Mouse (Mus musculus) ES-Bruce4 (cell line): ENCODE results near the gene Stx5a. TPM values are rescaled to one million over a fixed set of nuclear protein-coding genes. Genes with fewer than 3 reads are reported as not detected.
"Not testable (repeated sequence)": the region's sequence is repeated elsewhere in the genome, so short reads cannot be mapped to it uniquely, and the experiment has no call there.

Experiments
- H3K27ac ChIP-seq: 2 replicates; pipeline ENCODE4 v1.5.1; 2012; ENCODE audit warnings: low read length, inconsistent platforms; ENCODE audit not compliant: insufficient read depth
- H3K27me3 ChIP-seq: 2 replicates; pipeline ENCODE4 v1.6.1; 2012; ENCODE audit warnings: mild to moderate bottlenecking, low read length, inconsistent platforms; ENCODE audit not compliant: control insufficient read depth, poor library complexity, insufficient read depth, severe bottlenecking
- H3K36me3 ChIP-seq: 2 replicates; pipeline ENCODE4 v1.6.1; 2012; ENCODE audit warnings: inconsistent platforms, mild to moderate bottlenecking, low read length, moderate library complexity; ENCODE audit not compliant: control insufficient read depth, poor library complexity, insufficient read depth, severe bottlenecking
- H3K4me1 ChIP-seq: one replicate; pipeline ENCODE4 v1.8.1; 2011; ENCODE audit warnings: low read length; ENCODE audit not compliant: control insufficient read depth, insufficient read depth
- H3K4me3 ChIP-seq: 2 replicates; pipeline ENCODE4 v1.5.1; 2011; ENCODE audit warnings: low read depth, mild to moderate bottlenecking, low read length
- H3K9ac ChIP-seq: 2 replicates; pipeline ENCODE4 v1.6.1; 2012; ENCODE audit warnings: low read depth, mild to moderate bottlenecking, inconsistent platforms; ENCODE audit not compliant: poor library complexity, severe bottlenecking
- H3K9me3 ChIP-seq: replicated peaks from 2 replicates; pipeline ENCODE4 v1.6.1; 2012; ENCODE audit warnings: mild to moderate bottlenecking, low read length, inconsistent platforms; ENCODE audit not compliant: control insufficient read depth, poor library complexity, insufficient read depth, severe bottlenecking
- CTCF ChIP-seq: IDR thresholded peaks from one replicate; pipeline ENCODE4 v1.8.1; 2011; ENCODE audit warnings: low read depth, low read length
- EP300 ChIP-seq: IDR thresholded peaks from 2 replicates; pipeline ENCODE4 v1.6.1; 2011; ENCODE audit warnings: low read depth, low read length; ENCODE audit not compliant: insufficient read depth
- POLR2A ChIP-seq: IDR thresholded peaks from one replicate; pipeline ENCODE4 v1.8.1; 2011; ENCODE audit warnings: low read length; ENCODE audit not compliant: insufficient read depth
- polyA plus RNA-seq: library from polyadenylated mRNA; stranded (reverse); fragments of >200 nt; gene quantifications from 2 replicates; pipeline ENCODE4 v1.2.4, GENCODE M21; 2011; ENCODE audit warnings: low read depth; ENCODE audit not compliant: missing spikeins, insufficient read depth, insufficient read length

Stx5a gene
- polyA plus RNA-seq, 1 experiment: 47.1 TPM

DNA sequence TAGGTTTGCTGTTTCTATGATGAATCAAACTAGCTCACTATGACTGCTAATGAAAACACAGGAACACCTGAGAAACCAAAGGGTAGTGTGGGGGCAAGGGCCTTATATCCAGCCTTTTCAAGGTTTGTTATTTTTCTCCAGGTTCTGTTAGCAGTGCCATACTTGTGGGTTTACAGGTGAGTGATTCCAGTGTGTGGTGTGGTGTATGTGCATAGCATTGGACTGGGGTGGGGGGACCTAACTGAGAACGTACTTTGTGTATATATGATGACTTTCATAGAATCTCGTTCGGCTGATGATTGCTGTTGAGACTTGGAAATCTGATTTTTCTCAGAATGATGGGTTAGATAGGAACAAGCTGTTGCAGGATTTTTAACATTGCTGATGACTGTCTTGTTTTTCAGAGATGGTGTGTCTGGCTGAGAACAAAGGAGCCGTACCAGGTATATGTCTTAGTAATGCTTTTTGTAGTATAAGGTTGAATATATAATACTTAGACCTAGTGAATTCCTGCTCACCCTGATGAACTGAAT, 16.1 kb upstream of the Stx5a start:
- TF ChIP-seq CTCF: no peak
- TF ChIP-seq POLR2A: no peak
- TF ChIP-seq EP300: no peak
- Histone ChIP-seq H3K4me3 (peak overlapping the region; percentile 96), H3K4me1 (no peaks in the 10 kb centered on the region), H3K9me3 (no peaks in the 10 kb centered on the region), H3K9ac (peak overlapping the region; percentile 100), H3K27ac (peak overlapping the region; percentile 94), H3K27me3 (no peaks in the 10 kb centered on the region), H3K36me3 (peaks cover 36% of the 10 kb centered on the region)

DNA sequence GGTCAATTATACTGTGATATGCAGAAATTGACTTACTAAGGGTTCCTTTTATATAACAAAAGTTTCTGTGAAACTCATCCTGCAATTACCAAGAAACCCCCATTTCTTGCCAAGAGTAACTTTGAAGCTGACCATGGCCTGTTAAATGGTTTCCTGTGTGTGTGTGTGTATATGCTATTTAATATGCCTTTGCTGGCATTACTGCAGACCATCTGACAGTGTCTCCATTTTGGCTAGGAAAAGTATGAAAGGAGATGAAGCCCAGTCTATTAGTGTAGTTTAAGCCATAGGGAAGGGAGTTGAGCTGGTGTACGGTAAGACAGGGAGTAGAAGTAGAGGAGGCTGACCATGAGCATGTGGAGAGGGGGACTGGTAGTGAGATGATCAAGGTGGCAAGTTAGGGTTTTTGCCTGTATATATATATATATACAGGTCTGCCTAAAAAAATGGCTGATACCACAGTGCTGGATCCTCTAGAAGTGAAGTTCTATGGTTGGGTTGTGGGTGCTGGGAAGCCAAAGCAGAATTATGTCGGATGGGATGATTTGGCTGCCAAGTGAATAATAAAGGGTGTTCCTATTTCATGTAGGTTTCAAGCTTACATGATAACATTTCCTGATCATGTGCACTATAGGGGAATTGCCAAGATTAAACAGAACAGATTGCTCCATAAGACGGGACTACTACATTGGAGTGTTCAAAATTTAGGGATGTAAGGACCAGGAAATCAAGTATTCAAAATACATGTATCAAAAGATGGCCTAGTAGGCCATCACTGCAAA, 14.4 kb upstream of the Stx5a start:
- Histone ChIP-seq H3K27ac (0 out of 2 replicates have a peak overlapping the region, but pooled peaks have one; percentile 24), H3K27me3 (no peaks in the 10 kb centered on the region), H3K9me3 (no peaks in the 10 kb centered on the region), H3K4me3 (no peak overlapping the region), H3K36me3 (peaks cover 36% of the 10 kb centered on the region), H3K9ac (0 out of 2 replicates have a peak overlapping the region, but pooled peaks have one; percentile 100), H3K4me1 (no peaks in the 10 kb centered on the region)
- no peak for TF ChIP-seq CTCF
- TF ChIP-seq POLR2A: no peak
- no peak for TF ChIP-seq EP300

DNA sequence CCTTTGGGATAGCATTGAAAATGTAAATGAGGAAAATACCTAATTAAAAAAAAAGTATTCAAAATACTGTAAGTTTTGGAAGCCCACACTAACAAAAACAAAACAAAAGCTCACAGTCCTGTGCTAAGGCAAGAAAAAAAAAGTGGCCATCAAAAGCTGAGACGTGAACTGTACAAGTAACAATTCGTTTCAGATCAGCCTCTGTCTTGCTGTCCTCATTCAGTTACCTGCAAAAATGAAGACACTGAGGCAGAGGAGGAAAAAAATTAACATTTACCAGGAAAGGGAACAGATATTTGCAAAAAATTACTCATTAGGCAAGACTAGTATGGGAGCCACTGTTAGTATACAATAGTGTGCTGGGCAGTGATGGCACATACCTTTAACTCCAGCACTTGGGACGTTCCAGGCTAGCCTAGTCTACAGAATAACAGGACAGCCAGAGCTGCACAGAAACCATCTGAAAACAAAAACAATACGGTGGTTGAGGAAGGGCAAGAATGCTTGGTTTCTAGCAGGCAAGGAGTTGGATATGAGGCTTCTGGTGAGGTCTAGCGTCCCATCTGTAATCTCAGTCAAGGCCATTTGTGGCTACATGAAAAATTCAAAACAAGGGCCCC, 13.6 kb upstream of the Stx5a start:
- no peaks in the 10 kb centered on the region for H3K27me3 ChIP-seq
- peaks cover 36% of the 10 kb centered on the region for H3K36me3 ChIP-seq
- no peaks in the 10 kb centered on the region for H3K9me3 ChIP-seq
- no peaks in the 10 kb centered on the region for H3K4me1 ChIP-seq
- no peak overlapping the region for H3K9ac ChIP-seq
- H3K4me3 ChIP-seq: no peak overlapping the region
- TF ChIP-seq EP300 (no peak), POLR2A (no peak), CTCF (no peak)
- H3K27ac ChIP-seq: peak overlapping the region; percentile 60; the same call in 1 of the 2 replicates

DNA sequence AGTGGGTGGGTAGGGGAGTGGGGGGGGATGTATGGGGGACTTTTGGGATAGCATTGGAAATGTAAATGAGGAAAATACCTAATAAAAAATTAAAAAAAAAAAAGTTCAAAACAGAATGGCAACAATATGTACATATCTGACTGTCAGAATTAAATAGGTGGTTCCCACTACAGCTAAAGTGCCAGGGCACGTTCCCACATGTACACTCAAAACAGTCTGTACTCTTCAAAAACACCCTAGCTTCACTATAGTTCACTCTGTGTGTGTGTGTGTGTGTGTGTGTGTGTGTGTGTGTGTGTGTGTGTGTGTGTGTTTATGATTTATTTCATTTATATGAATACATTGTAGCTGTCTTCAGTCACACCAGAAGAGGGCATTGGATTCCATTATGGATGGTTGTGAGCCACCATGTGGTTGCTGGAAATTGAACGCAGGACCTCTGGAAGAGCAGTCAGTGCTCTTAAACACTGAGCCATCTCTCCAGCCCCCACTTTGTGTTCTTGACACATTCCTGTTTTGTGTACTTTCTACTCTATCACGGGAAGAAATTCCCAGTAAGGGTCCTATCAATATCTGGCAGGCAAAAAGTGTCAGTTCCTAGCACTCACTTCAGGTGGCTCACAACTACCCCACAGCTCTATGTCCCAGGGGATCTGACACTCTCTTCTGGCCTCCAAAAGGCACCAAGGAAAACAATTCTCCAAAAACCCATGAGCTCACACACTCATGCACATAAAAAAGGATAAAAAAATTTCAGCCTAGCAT, 12.7 kb upstream of the Stx5a start:
- H3K27me3 ChIP-seq, H3K4me1 ChIP-seq: not testable (repeated sequence)

DNA sequence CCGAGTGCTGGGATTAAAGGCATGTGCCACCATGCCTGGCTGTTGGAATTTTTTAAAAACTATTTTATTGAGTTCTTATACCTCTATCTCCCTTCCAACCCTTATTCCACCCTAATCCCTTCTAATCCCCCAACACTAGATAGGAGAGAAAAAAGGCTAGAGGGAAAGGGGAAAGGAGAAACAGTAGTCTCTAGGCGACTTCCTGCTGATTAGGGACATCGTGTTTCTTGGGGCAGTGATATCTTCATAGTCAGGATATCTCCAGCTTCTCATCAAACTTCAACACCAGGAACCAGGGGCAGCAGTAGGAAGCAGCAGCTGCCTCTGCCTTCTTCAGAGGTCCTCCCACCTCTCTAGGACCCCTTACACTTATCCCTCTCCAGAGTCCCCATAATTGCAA, 6.9 kb upstream of the Stx5a start:
- no peak overlapping the region for H3K4me3 ChIP-seq
- no peaks in the 10 kb centered on the region for H3K9me3 ChIP-seq
- H3K9ac ChIP-seq: no peak overlapping the region
- TF ChIP-seq CTCF (no peak), EP300 (no peak), POLR2A (no peak)
- no peak overlapping the region for H3K27ac ChIP-seq
- H3K36me3 ChIP-seq: peaks cover 20% of the 10 kb centered on the region
- H3K4me1 ChIP-seq: no peaks in the 10 kb centered on the region
- H3K27me3 ChIP-seq: no peaks in the 10 kb centered on the region

More for the DNA sequence above, 12.7 kb upstream of the Stx5a start:
- H3K9ac ChIP-seq, H3K27ac ChIP-seq, H3K9me3 ChIP-seq, H3K4me3 ChIP-seq: not testable (repeated sequence)
- H3K36me3 ChIP-seq: peaks cover 36% of the 10 kb centered on the region

DNA sequence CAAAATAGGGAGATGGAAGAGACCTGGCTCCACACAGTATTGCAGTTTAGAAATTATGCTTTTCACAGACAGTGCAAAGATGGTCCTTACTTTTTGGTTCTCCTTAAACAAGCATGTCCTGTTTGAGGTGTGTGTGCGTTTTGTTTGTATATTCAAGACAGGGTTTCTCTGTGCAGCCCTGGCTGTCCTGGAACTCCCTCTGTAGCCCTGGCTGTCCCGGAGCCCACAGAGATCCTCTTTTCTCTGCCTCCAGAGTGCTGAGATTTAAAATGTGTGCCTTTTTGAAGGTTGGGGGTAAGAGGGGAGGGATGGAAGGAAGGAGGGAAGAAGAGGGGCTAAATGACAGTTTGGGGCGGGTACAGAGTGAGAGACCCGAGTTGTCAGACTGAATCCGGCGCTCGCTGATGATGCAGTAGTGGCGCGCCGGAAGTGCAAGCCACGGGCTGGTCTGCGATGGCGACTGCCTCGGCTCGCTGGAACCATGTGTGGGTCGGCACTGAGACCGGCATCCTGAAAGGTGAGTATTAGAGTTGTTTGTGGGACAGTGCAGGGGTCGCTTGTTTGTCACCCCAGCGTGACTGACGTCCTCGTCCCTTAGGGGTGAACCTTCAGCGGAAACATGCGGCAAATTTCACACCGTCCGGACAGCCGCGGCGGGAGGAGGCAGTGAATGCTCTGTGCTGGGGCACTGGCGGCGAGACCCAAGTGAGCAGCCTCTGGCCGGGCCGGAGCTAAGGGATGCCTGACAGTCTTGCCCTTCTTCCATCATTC, 5.6 kb upstream of the Stx5a start, which contains the start of gene Wdr74:
Gene Wdr74 (plus strand): TSS at position 439 of the 771 bp plus-strand sequence.
- no peaks in the 10 kb centered on the region for H3K4me1 ChIP-seq
- H3K9ac ChIP-seq: peak within 1 kb of the TSS; percentile 83
- peak; percentile 80 for TF ChIP-seq POLR2A
- no peak for TF ChIP-seq EP300
- H3K4me3 ChIP-seq: peak within 1 kb of the TSS; percentile 82
- H3K27me3 ChIP-seq: no peaks in the 10 kb centered on the region
- peaks cover 32% of the 10 kb centered on the region for H3K36me3 ChIP-seq
- no peak within 1 kb of the TSS for H3K27ac ChIP-seq
- H3K9me3 ChIP-seq: no peaks in the 10 kb centered on the region
